Mouse (Mus musculus): ENCODE measurements at regions not wholly inside any gene's neighbourhood (a gene's known extent, or its start where the extent isn't known, plus 50 kb on each side); places are given as distances from the start of the nearest gene placed in this dataset.
A peak's percentile ranks its signal among the peaks of the same experiment; 100 is the strongest.
"Not testable (repeated sequence)": the region's sequence is repeated elsewhere in the genome, so short reads cannot be mapped to it uniquely, and the experiment has no call there.

DNA sequence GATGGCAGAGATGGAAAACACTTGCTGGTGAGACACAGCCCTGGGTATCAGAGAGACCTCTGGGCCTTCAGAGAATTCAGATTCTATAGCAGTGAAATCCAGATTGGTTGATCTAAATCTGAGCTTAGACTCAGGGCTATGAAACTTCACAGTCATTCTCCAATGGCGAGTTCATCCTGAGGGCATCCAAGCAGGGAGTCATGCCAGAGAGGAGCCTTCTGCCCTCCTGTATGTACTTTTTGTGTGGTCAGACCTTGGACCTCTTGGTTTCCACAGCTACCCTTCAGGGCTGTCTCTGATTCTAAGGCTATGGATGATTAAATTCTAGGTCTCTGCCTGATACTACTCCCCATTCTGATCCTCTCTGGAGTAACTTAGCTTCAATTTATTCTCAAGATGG, 122.0 kb upstream of the Mettl15 start:
- no peak for DNase-seq (ENCODE audit: extremely low spot score in 1 of 2, low spot score in 2 of 2)
- intact Hi-C loops (cut with DNase I): no loop called here
- Histone ChIP-seq H3K4me3 (no peak overlapping the region), H3K27ac (no peak overlapping the region)
- TF ChIP-seq CTCF (IDR thresholded peaks at IDR 0.05): no peak

DNA sequence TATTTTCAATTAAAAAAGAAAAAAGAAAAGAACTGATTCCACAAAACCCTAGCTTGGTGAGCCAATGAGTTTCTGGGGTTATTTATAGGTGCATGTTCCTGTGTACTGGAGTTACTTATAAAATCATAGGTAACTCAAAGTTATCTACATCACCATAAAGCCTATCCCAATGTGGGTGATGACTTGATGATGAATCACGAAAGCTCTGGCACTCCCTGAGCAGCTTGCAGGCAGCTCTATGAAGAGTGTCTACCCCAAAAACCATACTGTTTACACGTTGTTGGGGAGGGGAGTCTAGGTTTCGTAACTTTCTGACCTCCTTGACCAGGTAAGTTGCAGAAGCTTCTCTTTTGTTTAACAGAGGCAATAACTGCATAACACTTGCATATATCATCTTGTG, 123.7 kb upstream of the Mettl15 start:
- TF ChIP-seq CTCF (IDR thresholded peaks at IDR 0.05): no peak
- Histone ChIP-seq H3K4me3 (no peak overlapping the region), H3K27ac (no peak overlapping the region)
- no peak for DNase-seq (ENCODE audit: extremely low spot score in 1 of 2, low spot score in 2 of 2)
- intact Hi-C loops (cut with DNase I): no loop called here

DNA sequence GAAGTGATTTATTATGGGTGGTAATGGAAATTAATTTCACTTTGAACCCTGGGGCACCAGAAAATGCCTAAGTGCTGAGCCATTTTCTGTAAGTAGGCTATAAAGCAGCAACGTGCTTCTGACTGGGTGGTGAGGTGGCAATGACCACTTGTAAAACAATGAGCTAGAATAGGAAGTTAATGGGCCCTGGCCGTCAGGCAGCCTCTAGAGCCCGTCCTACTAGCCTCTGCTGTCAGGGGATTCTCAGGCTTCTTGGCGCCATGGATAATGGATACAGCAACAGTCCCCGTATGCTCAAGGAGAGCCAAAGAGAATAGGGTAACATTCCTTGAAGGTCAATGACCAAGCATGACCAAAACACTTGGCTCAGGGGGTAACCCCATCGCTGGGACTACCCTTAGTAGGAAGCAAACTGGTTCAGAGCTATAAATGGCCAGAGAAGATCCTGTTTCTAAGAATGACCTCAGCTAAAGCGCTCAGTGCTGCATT, 126.1 kb upstream of the Mettl15 start:
- DNase-seq (ENCODE audit: extremely low spot score in 1 of 2, low spot score in 2 of 2): no peak
- no peak for TF ChIP-seq CTCF (IDR thresholded peaks at IDR 0.05)
- intact Hi-C loops (cut with DNase I): no loop called here
- Histone ChIP-seq H3K4me3 (no peak overlapping the region), H3K27ac (no peak overlapping the region)

DNA sequence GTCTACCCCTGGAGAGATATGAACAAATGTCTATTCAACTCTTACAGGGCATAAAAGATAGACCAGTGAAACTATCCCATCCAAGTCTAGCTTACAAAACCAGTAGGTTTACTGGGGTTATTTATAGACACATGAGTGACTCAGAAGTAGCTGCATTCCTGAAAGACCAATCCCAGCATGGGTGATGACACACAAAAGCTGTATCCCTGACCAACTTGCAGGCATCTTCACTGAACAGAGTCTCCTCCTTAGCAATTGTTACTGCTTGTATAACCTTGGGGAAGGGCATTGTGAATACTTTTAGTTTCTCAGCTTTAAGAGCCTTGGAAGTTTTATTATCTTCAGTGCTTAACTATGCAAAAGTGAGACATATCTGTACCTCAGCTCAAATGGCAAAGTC, 139.6 kb upstream of the Mettl15 start:
- no peak for DNase-seq (ENCODE audit: extremely low spot score in 1 of 2, low spot score in 2 of 2)
- Histone ChIP-seq H3K4me3 (no peak overlapping the region), H3K27ac (no peak overlapping the region)
- TF ChIP-seq CTCF (IDR thresholded peaks at IDR 0.05): no peak
- intact Hi-C loops (cut with DNase I): no loop called here

DNA sequence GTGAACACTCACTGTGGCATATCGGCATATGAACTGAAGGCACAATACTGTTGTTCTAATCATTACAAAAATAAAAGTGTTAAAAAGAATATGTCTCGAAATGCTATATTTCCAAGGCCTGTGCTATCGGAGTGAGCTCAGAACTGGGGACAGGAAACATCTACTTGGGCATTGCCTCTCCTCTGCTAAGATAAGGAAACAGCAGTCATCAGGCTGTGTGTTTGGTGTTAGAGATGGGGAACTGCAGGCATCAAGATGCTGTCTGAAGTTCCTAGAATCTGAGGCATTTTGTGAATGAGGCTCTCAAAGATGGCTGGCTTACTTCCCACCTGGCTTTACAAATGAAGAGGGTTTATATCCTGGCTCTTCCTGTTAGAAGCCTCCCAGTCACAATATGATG, 150.6 kb upstream of the Mettl15 start:
- intact Hi-C loops (cut with DNase I): no loop called here
- no peak for DNase-seq (ENCODE audit: extremely low spot score in 1 of 2, low spot score in 2 of 2)
- no peak overlapping the region for H3K27ac ChIP-seq
- no peak for TF ChIP-seq CTCF (IDR thresholded peaks at IDR 0.05)
- H3K4me3 ChIP-seq: no peak overlapping the region

DNA sequence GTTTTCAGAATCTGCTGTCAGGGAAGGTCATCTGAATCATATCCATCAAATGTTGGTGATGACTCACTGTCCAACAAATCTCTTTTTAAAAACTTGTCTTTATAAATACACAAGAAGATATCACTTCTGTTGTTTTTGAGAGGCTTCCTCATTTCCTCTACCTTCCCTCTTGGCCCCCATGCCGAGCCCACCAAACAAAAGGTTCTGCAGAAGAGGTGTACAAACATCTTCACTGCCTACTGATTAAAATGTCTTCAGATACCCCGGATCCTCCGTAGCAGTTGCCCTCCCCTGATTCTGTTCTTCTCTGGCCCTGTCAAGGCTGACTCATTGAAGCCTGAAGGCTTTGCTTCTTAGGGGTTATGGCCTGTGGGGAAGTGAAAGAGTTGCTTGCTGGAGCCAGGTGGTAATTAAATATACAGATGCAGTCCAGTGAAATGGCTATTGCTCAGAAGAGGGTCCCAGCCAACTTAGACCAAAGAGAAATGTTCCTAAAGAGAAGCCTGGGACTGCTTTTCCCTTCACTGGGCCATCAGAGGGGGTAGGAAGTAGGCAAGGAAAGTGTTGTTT, 162.1 kb upstream of the Mettl15 start:
- Histone ChIP-seq H3K27ac (no peak overlapping the region), H3K4me3 (no peak overlapping the region)
- no peak for TF ChIP-seq CTCF (IDR thresholded peaks at IDR 0.05)
- intact Hi-C loops (cut with DNase I): no loop called here
- no peak for DNase-seq (ENCODE audit: extremely low spot score in 1 of 2, low spot score in 2 of 2)

DNA sequence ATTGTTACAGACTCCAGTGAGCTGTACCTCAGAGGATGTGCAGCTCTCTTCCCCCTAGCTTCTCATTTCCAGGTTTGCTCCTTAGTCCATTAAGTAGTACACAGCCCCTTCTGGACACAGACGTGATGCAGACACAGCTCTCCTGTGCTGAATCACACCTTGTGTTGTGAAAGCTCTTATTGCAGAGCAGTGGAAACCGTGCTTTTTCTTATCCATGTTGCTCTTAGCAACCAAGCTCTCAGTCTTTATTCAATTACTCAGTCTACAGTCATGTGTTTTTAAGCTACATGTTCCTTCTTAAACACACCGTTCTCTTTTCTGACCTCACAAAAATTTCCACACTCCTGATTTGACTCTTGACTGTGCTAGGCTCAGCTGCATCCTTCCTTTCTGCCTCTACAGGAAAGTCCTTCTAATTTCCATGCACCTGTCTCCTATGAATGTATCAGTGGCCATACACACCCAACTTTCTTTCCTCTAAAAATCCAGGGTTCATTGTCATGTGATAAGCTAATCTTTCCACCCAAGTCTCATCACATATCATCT, 163.0 kb upstream of the Mettl15 start:
- no peak for DNase-seq (ENCODE audit: extremely low spot score in 1 of 2, low spot score in 2 of 2)
- H3K27ac ChIP-seq: no peak overlapping the region
- intact Hi-C loops (cut with DNase I): no loop called here
- no peak for TF ChIP-seq CTCF (IDR thresholded peaks at IDR 0.05)
- no peak overlapping the region for H3K4me3 ChIP-seq

DNA sequence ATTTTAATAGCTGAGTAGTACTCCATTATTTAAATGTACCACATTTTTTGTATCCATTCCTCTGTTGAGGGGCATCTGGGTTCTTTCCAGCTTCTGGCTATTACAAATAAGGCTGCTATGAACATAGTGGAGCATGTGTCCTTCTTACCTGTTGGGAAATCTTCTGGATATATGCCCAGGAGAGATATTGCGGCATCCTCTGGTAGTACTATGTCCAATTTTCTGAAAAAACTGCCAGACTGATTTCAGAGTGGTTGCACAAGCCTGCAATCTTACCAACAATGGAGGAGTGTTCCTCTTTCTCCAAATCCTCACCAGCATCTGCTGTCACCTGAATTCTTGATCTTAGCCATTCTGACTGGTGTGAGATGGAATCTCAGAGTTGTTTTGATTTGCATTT, 181.7 kb upstream of the Mettl15 start:
- H3K27ac ChIP-seq; DNase-seq (ENCODE audit: extremely low spot score in 1 of 2, low spot score in 2 of 2); intact Hi-C loops (cut with DNase I); H3K4me3 ChIP-seq: not testable (repeated sequence)

DNA sequence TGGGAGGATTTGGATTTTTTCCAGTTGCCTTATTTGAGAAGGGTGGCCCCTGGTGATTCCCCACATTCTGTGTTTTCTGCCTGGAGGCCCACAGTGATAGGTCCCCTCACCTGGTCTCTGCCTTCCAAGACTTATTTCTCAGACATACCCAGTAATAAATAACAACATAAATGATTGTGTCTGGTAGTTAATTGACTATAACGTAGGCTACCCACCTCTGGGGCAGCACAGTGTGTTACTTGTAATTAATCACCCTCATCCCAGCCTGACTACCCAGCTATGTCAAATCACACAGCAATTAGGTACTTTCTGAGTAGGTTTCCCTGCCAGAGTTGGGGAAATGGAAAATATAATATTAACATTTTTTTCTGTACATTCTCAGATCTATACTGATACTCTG, 190.2 kb upstream of the Bdnf start:
- no peak for TF ChIP-seq CTCF (IDR thresholded peaks at IDR 0.05)
- DNase-seq (ENCODE audit: extremely low spot score in 1 of 2, low spot score in 2 of 2): no peak
- no peak overlapping the region for H3K4me3 ChIP-seq
- intact Hi-C loops (cut with DNase I): no loop called here
- H3K27ac ChIP-seq: no peak overlapping the region

DNA sequence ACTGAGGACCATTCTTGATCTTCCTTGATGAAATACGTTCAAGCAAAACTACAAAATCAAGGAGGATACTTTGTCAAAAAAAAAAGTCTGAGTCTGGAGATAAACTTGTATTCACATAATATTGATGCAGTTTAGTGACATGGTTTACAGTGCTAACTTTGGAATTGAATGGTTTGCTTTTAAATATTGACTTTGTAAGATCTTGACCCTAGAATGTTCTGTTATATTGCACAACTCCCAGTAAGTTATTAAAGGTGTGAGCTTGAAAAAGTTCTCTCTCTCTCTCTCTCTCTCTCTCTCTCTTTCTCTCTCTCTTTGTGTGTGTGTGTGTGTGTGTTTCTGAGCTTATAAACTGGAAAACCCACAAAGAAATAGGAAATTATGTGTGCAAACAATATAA, 186.9 kb upstream of the Bdnf start:
- DNase-seq (ENCODE audit: extremely low spot score in 1 of 2, low spot score in 2 of 2): no peak
- no peak overlapping the region for H3K27ac ChIP-seq
- no peak for TF ChIP-seq CTCF (IDR thresholded peaks at IDR 0.05)
- no peak overlapping the region for H3K4me3 ChIP-seq
- intact Hi-C loops (cut with DNase I): no loop called here

DNA sequence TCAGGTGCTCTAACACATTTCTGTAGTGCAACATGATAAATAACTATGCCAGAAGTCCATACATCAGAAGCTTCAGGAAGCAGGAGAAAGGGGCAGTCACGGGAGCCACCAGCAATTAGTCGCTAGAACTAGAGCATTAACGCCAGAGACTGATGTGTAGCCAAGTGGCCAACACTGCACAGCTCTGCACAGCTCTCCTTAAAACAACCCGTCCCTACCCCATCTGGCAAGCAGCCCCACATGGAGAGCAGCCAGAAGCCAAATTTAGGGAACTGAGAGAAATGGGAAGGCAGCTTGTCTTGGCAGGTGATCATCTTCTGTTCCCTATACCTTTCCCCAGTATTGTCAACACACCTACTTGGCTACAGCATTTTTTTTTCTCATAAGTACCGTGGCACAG, 172.3 kb upstream of the Bdnf start:
- peak; percentile 9 to 15 for DNase-seq (ENCODE audit: extremely low spot score in 1 of 2, low spot score in 2 of 2)
- no peak for TF ChIP-seq CTCF (IDR thresholded peaks at IDR 0.05)
- intact Hi-C loops (cut with DNase I): no loop called here

DNA sequence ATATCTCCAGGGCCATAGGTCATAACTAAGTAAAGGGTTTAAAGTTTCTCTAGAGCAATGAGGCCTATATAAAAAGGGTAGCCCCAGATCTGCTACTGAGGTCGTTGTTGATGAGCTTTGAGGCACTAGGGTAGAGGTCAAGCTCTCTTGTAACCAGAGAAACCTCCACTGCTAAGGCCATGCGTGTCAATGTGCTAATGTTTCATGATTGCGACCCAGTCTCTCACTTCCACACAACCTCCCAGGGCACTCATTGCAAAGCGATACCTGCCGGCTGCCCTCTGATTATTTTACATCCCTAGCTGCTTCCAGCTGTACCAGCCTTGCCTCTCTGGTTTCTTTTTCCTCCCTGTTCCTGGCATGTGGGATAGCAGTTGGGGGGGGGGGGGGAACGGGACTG, 169.6 kb upstream of the Bdnf start:
- no peak for TF ChIP-seq CTCF (IDR thresholded peaks at IDR 0.05)
- Histone ChIP-seq H3K4me3 (no peak overlapping the region), H3K27ac (no peak overlapping the region)
- intact Hi-C loops (cut with DNase I): no loop called here
- no peak for DNase-seq (ENCODE audit: extremely low spot score in 1 of 2, low spot score in 2 of 2)

More for the DNA sequence above, 172.3 kb upstream of the Bdnf start:
- Histone ChIP-seq H3K27ac (no peak overlapping the region), H3K4me3 (no peak overlapping the region)
